Mouse (Mus musculus) MEL (cell line): Measurements from ENCODE around the gene Ddx1.

ENCODE experiments used
- ETS1 ChIP-seq: IDR thresholded peaks from 2 replicates; pipeline ENCODE4 v1.6.1; 2012; ENCODE audit warnings: low read depth, mild to moderate bottlenecking, inconsistent platforms, low read length, improper control_type of control experiment, moderate library complexity
- JUND ChIP-seq: IDR thresholded peaks from 2 replicates; pipeline ENCODE4 v1.6.1; 2011; ENCODE audit warnings: low read depth, mild to moderate bottlenecking, improper control_type of control experiment, low read length
- POLR2A ChIP-seq, 2 experiments: IDR thresholded peaks; 2 replicates each; pipeline ENCODE4 v1.6.1; 2011 to 2012; ENCODE audit warnings: low read length in 2 of 2, mild to moderate bottlenecking in 2 of 2, control low read depth in 1 of 2, improper control_type of control experiment in 1 of 2, low read depth in 1 of 2, moderate library complexity in 1 of 2; ENCODE audit not compliant: control insufficient read depth in 1 of 2, insufficient read depth in 1 of 2, poor library complexity in 1 of 2
- POLR2AphosphoS5 ChIP-seq: IDR thresholded peaks from 2 replicates; pipeline ENCODE4 v1.6.1; 2012; ENCODE audit warnings: low read depth, borderline replicate concordance, mild to moderate bottlenecking, inconsistent platforms, low read length, moderate library complexity, mixed read lengths
- ZNF384 ChIP-seq: IDR thresholded peaks from 2 replicates; pipeline ENCODE4 v1.6.1; 2012; ENCODE audit warnings: low read depth, mild to moderate bottlenecking, inconsistent platforms, low read length, improper control_type of control experiment

DNA sequence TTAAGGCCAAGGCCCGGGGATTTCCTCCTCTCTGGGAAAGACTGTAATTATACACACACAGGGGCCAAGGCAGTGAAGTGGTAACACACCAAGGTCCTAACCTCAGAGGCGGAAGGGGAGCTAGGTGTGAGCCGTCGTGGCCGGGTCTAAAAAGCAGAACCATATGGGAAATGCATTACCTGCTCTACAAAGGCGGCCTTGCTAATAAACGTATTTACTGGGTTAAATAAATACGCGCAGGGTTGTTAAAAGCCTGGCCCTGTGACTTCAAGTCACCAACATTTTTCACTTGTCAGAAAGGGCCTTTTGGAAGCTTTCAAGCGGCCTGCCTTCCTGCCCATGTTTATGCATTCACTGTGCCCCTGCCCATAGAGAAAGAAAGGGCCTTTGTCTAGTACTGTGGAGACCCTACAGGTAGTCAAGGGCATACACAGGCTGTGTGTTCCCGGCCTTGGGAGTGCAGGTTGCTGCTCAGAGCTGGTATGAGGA, 64.1 kb downstream of the Ddx1 start:
- TF ChIP-seq POLR2AphosphoS5 (no peak), POLR2A (IDR thresholded peaks at IDR 0.05; ENCODE audit: control insufficient read depth in 1 of 2, insufficient read depth in 1 of 2, low read depth in 1 of 2, low read length in 2 of 2, poor library complexity in 1 of 2) (no peak), ZNF384 (no peak), ETS1 (no peak), JUND (no peak)
